Mouse (Mus musculus) lung, postnatal 0 days (tissue): Measurements from ENCODE around the gene Nae1.

Experiments
- CTCF ChIP-seq: IDR thresholded peaks from 2 replicates; pipeline ENCODE4 v1.5.1; 2016; ENCODE audit warnings: antibody characterized with exemption, mild to moderate bottlenecking
- EP300 ChIP-seq: IDR thresholded peaks from 2 replicates; pipeline ENCODE4 v1.6.1; 2016; ENCODE audit warnings: antibody characterized with exemption, mild to moderate bottlenecking, control low read depth

DNA sequence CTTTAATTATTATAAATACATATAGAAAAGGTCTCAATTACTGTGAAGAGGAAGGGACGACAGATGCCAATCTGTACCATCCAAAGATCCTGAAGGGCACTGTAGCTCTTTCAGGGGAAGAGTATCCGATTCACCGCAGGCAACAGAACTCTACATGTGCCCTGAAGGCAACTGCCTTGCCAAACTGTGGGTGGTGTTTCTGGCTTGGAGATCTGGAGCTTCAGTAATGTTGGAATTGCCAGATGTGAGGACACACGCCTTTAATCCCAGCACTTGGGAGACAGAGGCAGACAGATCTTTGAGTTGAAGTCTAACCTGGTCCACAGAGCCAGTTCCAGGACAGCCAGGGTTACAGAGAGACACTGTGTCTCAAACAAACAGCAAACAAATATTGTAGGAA is 4.5 kb upstream of the Nae1 start:
- no peak for TF ChIP-seq CTCF
- TF ChIP-seq EP300, result no peak
